Mouse (Mus musculus) ZHBTc4 (cell line): Measurements from ENCODE around the gene Parva.

Experiments used
- DNase-seq: peaks from one replicate; pipeline ENCODE4 v3.0.0-alpha.2; 2011; ENCODE audit warnings: low read depth, low spot score

The Parva gene

GRCm38 (mm10) chr7:112472024-112472707 lies 44.9 kb downstream of the Parva start:
- no peak for DNase-seq

- no peak for DNase-seq
Observed at GRCm38 (mm10) chr7:112472708-112473281, 45.5 kb downstream of the Parva start.

- DNase-seq: no peak
Observed at GRCm38 (mm10) chr7:112473649-112474435, 46.5 kb downstream of the Parva start.

GRCm38 (mm10) chr7:112479116-112479515 lies 51.8 kb downstream of the Parva start:
- peak; percentile 76 for DNase-seq

- DNase-seq: no peak
Observed at GRCm38 (mm10) chr7:112481031-112481430, 53.7 kb downstream of the Parva start.

- DNase-seq: no peak
Observed at GRCm38 (mm10) chr7:112482572-112482971, 55.3 kb downstream of the Parva start.

GRCm38 (mm10) chr7:112483382-112483781 lies 56.1 kb downstream of the Parva start:
- DNase-seq: no peak

- DNase-seq: no peak
Observed at GRCm38 (mm10) chr7:112490825-112491224, 63.5 kb downstream of the Parva start.

- DNase-seq: no peak
Observed at GRCm38 (mm10) chr7:112491737-112492136, 64.4 kb downstream of the Parva start.

GRCm38 (mm10) chr7:112495950-112496349 lies 68.6 kb downstream of the Parva start:
- no peak for DNase-seq

- no peak for DNase-seq
Observed at GRCm38 (mm10) chr7:112496921-112497320, 69.6 kb downstream of the Parva start.

- no peak for DNase-seq
Observed at GRCm38 (mm10) chr7:112498591-112499301, 71.4 kb downstream of the Parva start.

GRCm38 (mm10) chr7:112499453-112500133 lies 72.3 kb downstream of the Parva start:
- DNase-seq: no peak

GRCm38 (mm10) chr7:112500134-112500490 lies 72.8 kb downstream of the Parva start:
- no peak for DNase-seq

- peak; percentile 73 for DNase-seq
Observed at GRCm38 (mm10) chr7:112502050-112502809, 74.9 kb downstream of the Parva start.

- DNase-seq: peak; percentile 24
Observed at GRCm38 (mm10) chr7:112502845-112503244, 75.5 kb downstream of the Parva start.

GRCm38 (mm10) chr7:112503448-112503847 lies 76.1 kb downstream of the Parva start:
- no peak for DNase-seq

GRCm38 (mm10) chr7:112503917-112504316 lies 76.6 kb downstream of the Parva start:
- DNase-seq: no peak

- DNase-seq: no peak
Observed at GRCm38 (mm10) chr7:112509107-112509506, 81.8 kb downstream of the Parva start.

GRCm38 (mm10) chr7:112510336-112511048 lies 83.2 kb downstream of the Parva start:
- DNase-seq: no peak
